Mouse (Mus musculus) embryonic facial prominence, embryonic 11.5 days (tissue): ENCODE measurements at regions not wholly inside any gene's neighbourhood (a gene's known extent, or its start where the extent isn't known, plus 50 kb on each side); places are given as distances from the start of the nearest gene placed in this dataset.

Experiments used
- ATAC-seq: fragments of 200-750 bp; cut with Nextera tagmentation; replicated peaks from 2 replicates; pipeline ENCODE4 v1.8.0; 2017; ENCODE audit warnings: low read depth; ENCODE audit not compliant: insufficient number of reproducible peaks, low FRiP score, low TSS enrichment
- DNase-seq: peaks from one replicate; pipeline ENCODE4 v3.0.0-alpha.2; 2015; ENCODE audit warnings: low spot score
- H3K27ac ChIP-seq: fragments of 300-500 bp; sonication (generic); replicated peaks from 2 replicates; pipeline ENCODE4 v1.5.1; 2014; ENCODE audit warnings: mild to moderate bottlenecking, low read depth, low read length, control low read depth
- H3K27me3 ChIP-seq: fragments of 300-500 bp; sonication (generic); 2 replicates; pipeline ENCODE4 v1.6.1; 2014; ENCODE audit warnings: mild to moderate bottlenecking, low read length, moderate library complexity, mixed read lengths; ENCODE audit not compliant: control insufficient read depth, insufficient read depth
- H3K36me3 ChIP-seq: fragments of 300-500 bp; sonication (generic); replicated peaks from 2 replicates; pipeline ENCODE4 v1.6.1; 2014; ENCODE audit warnings: low read depth, mild to moderate bottlenecking, low read length, moderate library complexity, mixed read lengths; ENCODE audit not compliant: control insufficient read depth, insufficient read depth
- H3K4me1 ChIP-seq: fragments of 300-500 bp; sonication (generic); 2 replicates; pipeline ENCODE4 v1.6.1; 2014; ENCODE audit warnings: low read length, mixed read lengths; ENCODE audit not compliant: control insufficient read depth, insufficient read depth
- H3K4me2 ChIP-seq: fragments of 300-500 bp; sonication (generic); 2 replicates; pipeline ENCODE4 v1.6.1; 2014; ENCODE audit warnings: low read depth, mild to moderate bottlenecking, control low read depth, low read length, moderate library complexity
- H3K4me3 ChIP-seq: fragments of 300-500 bp; sonication (generic); 2 replicates; pipeline ENCODE4 v1.5.1; 2014; ENCODE audit warnings: low read depth, low read length, control low read depth
- H3K9ac ChIP-seq: fragments of 300-500 bp; sonication (generic); replicated peaks from 2 replicates; pipeline ENCODE4 v1.6.1; 2014; ENCODE audit warnings: mild to moderate bottlenecking, control low read depth, low read length
- H3K9me3 ChIP-seq: fragments of 300-500 bp; sonication (generic); replicated peaks from 2 replicates; pipeline ENCODE4 v1.6.1; 2016; ENCODE audit warnings: mild to moderate bottlenecking, low read length, inconsistent platforms, mixed read lengths; ENCODE audit not compliant: control insufficient read depth
- WGBS: fragments of 180-500 bp; shearing (Covaris S2); extraction: QIAGEN DNeasy Blood & Tissue Kit; methylation state at CpG from one replicate; pipeline ENCODE4 v1.1.7; 2014; 5-methylcytosine and 5-hydroxymethylcytosine counted together

GRCm38 (mm10) chr3:149217916-149218803, 227.8 kb upstream of the Adgrl2 start:
- DNase-seq (no peak), ATAC-seq (no peak)
- Histone ChIP-seq H3K4me3 (no peak overlapping the region), H3K36me3 (no peaks in the 10 kb centered on the region), H3K4me2 (no peak overlapping the region), H3K27ac (no peak overlapping the region), H3K27me3 (no peaks in the 10 kb centered on the region), H3K9ac (no peak overlapping the region), H3K9me3 (no peaks in the 10 kb centered on the region), H3K4me1 (no peaks in the 10 kb centered on the region)
- WGBS, result 94% methylated on average over 9 of the region's 9 CpGs

- Histone ChIP-seq H3K4me1 (no peaks in the 10 kb centered on the region), H3K9me3 (no peaks in the 10 kb centered on the region), H3K4me3 (no peak overlapping the region), H3K27me3 (no peaks in the 10 kb centered on the region), H3K36me3 (no peaks in the 10 kb centered on the region), H3K27ac (no peak overlapping the region), H3K4me2 (no peak overlapping the region), H3K9ac (no peak overlapping the region)
- ATAC-seq (no peak), DNase-seq (peak; percentile 36)
- WGBS, result 72% methylated on average over 11 of the region's 11 CpGs
Measured at GRCm38 (mm10) chr3:149216759-149217400, 226.5 kb upstream of the Adgrl2 start.

GRCm38 (mm10) chr3:149215691-149216090, 225.3 kb upstream of the Adgrl2 start:
- H3K9ac ChIP-seq, result no peak overlapping the region
- H3K36me3 ChIP-seq, result no peaks in the 10 kb centered on the region
- no peak overlapping the region for H3K27ac ChIP-seq
- H3K4me3 ChIP-seq, result no peak overlapping the region
- no peaks in the 10 kb centered on the region for H3K4me1 ChIP-seq
- no peaks in the 10 kb centered on the region for H3K27me3 ChIP-seq
- DNase-seq, result no peak
- no peaks in the 10 kb centered on the region for H3K9me3 ChIP-seq
- WGBS, result 81% methylated on average over 2 of the region's 2 CpGs
- no peak overlapping the region for H3K4me2 ChIP-seq
- ATAC-seq, result no peak

- H3K4me2 ChIP-seq, result no peak overlapping the region
- H3K4me1 ChIP-seq, result no peaks in the 10 kb centered on the region
- 89% methylated on average over 7 of the region's 7 CpGs for WGBS
- H3K36me3 ChIP-seq, result no peaks in the 10 kb centered on the region
- H3K9ac ChIP-seq, result no peak overlapping the region
- no peak for DNase-seq
- H3K9me3 ChIP-seq, result no peaks in the 10 kb centered on the region
- no peak overlapping the region for H3K4me3 ChIP-seq
- H3K27ac ChIP-seq, result no peak overlapping the region
- H3K27me3 ChIP-seq, result no peaks in the 10 kb centered on the region
- no peak for ATAC-seq
Measured at GRCm38 (mm10) chr3:149211909-149212308, 221.6 kb upstream of the Adgrl2 start.

GRCm38 (mm10) chr3:149209260-149209659, 218.9 kb upstream of the Adgrl2 start:
- WGBS, result 77% methylated on average over 2 of the region's 2 CpGs
- Histone ChIP-seq H3K9ac (no peak overlapping the region), H3K9me3 (no peaks in the 10 kb centered on the region), H3K4me3 (no peak overlapping the region), H3K4me1 (no peaks in the 10 kb centered on the region), H3K36me3 (no peaks in the 10 kb centered on the region), H3K27ac (no peak overlapping the region), H3K4me2 (no peak overlapping the region), H3K27me3 (no peaks in the 10 kb centered on the region)
- ATAC-seq (no peak), DNase-seq (no peak)

GRCm38 (mm10) chr3:149203451-149203850, 213.1 kb upstream of the Adgrl2 start:
- no peaks in the 10 kb centered on the region for H3K36me3 ChIP-seq
- DNase-seq, result no peak
- ATAC-seq, result no peak
- WGBS, result 62% methylated on average over 5 of the region's 5 CpGs
- no peak overlapping the region for H3K9ac ChIP-seq
- no peak overlapping the region for H3K4me2 ChIP-seq
- no peak overlapping the region for H3K27ac ChIP-seq
- H3K4me3 ChIP-seq, result no peak overlapping the region
- no peaks in the 10 kb centered on the region for H3K9me3 ChIP-seq
- H3K27me3 ChIP-seq, result no peaks in the 10 kb centered on the region
- H3K4me1 ChIP-seq, result no peaks in the 10 kb centered on the region

GRCm38 (mm10) chr3:149196477-149197185, 206.3 kb upstream of the Adgrl2 start:
- H3K36me3 ChIP-seq, result no peaks in the 10 kb centered on the region
- no peaks in the 10 kb centered on the region for H3K9me3 ChIP-seq
- DNase-seq, result no peak
- 84% methylated on average over 8 of the region's 8 CpGs for WGBS
- no peaks in the 10 kb centered on the region for H3K27me3 ChIP-seq
- H3K9ac ChIP-seq, result no peak overlapping the region
- ATAC-seq, result no peak
- no peak overlapping the region for H3K27ac ChIP-seq
- H3K4me3 ChIP-seq, result no peak overlapping the region
- H3K4me1 ChIP-seq, result no peaks in the 10 kb centered on the region
- no peak overlapping the region for H3K4me2 ChIP-seq
